Mouse (Mus musculus) embryonic facial prominence, embryonic 12.5 days (tissue): Measurements from ENCODE around the gene Dnaaf2. TPM values are rescaled to one million over a fixed set of nuclear protein-coding genes. Genes with fewer than 3 reads are reported as not detected.
"Not testable (repeated sequence)": the region's sequence is repeated elsewhere in the genome, so short reads cannot be mapped to it uniquely, and the experiment has no call there.

Experiments
- ATAC-seq: fragments of 200-750 bp; cut with Nextera tagmentation; 2 replicates; pipeline ENCODE4 v1.8.0; 2017; ENCODE audit not compliant: insufficient number of reproducible peaks, insufficient read depth, low FRiP score, low TSS enrichment
- H3K27ac ChIP-seq: fragments of 300-500 bp; sonication (generic); 2 replicates; pipeline ENCODE4 v1.5.1; 2016; ENCODE audit warnings: mild to moderate bottlenecking
- H3K27me3 ChIP-seq: fragments of 300-500 bp; sonication (generic); 2 replicates; pipeline ENCODE4 v1.6.1; 2016; ENCODE audit warnings: mild to moderate bottlenecking, moderate library complexity
- H3K36me3 ChIP-seq: fragments of 300-500 bp; sonication (generic); 2 replicates; pipeline ENCODE4 v1.6.1; 2016; ENCODE audit warnings: mild to moderate bottlenecking
- H3K4me1 ChIP-seq: fragments of 300-500 bp; sonication (generic); 2 replicates; pipeline ENCODE4 v1.6.1; 2016
- H3K4me2 ChIP-seq: fragments of 300-500 bp; sonication (generic); replicated peaks from 2 replicates; pipeline ENCODE4 v1.6.1; 2016; ENCODE audit warnings: mild to moderate bottlenecking, moderate library complexity
- H3K4me3 ChIP-seq: fragments of 300-500 bp; sonication (generic); 2 replicates; pipeline ENCODE4 v1.5.1; 2016; ENCODE audit warnings: mild to moderate bottlenecking
- H3K9ac ChIP-seq: fragments of 300-500 bp; sonication (generic); 2 replicates; pipeline ENCODE4 v1.6.1; 2016; ENCODE audit warnings: mild to moderate bottlenecking, moderate library complexity
- H3K9me3 ChIP-seq: fragments of 300-500 bp; sonication (generic); 2 replicates; pipeline ENCODE4 v1.6.1; 2016; ENCODE audit warnings: mild to moderate bottlenecking, moderate library complexity
- WGBS: fragments of 180-500 bp; shearing (Covaris S2); methylation state at CpG from one replicate; pipeline ENCODE4 v1.1.7; 2016; 5-methylcytosine and 5-hydroxymethylcytosine counted together
- polyA plus RNA-seq: library from polyadenylated mRNA; unstranded; fragments of >200 nt; fragmentation: Nextera tagmentation; extraction: Ambion mirVana; gene quantifications from 2 replicates; pipeline ENCODE4 v1.2.1, GENCODE M21; 2016

Gene Dnaaf2
- polyA plus RNA-seq, 1 experiment from 2014 or later = 15.0 TPM

DNA sequence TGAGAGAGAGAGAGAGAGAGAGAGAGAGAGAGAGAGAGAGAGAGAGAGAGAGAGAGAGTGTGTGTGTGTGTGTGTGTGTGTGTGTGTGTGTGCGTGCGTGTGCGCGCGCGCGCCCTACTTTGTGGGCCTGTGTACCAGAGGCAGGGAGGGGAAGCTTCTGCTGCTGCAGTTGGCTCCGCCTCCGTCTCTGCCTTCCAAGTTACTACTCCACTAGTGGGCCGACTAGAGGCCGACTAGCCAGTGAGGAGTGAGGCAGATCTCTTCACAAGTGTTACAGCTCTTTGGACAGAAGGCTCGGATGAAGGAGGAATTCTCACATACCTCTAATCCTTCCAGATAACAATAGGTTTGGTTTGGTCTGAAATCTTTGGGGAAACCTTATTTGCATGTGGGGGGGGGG lies 18.9 kb downstream of the Dnaaf2 start:
- Histone ChIP-seq H3K36me3 (peaks cover 30% of the 10 kb centered on the region), H3K27ac (no peak overlapping the region), H3K9me3 (no peaks in the 10 kb centered on the region), H3K9ac (no peak overlapping the region), H3K4me2 (no peak overlapping the region), H3K4me1 (no peaks in the 10 kb centered on the region), H3K27me3 (no peaks in the 10 kb centered on the region), H3K4me3 (no peak overlapping the region)
- no peak for ATAC-seq
- 59% methylated on average over 8 of the region's 12 CpGs for WGBS

DNA sequence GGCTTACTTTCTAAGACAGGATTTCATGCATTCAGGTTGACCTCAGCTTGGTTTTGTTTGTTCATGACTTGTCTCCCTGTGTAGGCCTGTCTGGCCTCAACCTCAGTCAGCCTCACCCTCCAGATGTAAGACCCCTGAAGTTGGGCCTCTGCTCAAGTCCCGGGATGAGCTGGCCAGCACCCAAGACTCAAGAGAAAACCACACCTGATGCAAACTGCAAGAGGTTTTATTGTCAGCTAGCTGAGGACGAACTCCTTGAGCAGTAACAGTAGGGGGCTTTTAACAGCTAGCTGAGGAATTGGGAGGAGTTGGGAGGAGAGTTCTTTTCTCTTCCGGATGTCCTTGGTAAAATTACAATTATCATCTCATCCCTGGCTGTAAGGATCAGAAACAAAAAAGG lies 20.7 kb downstream of the Dnaaf2 start:
- no peak overlapping the region for H3K9ac ChIP-seq
- no peak for ATAC-seq
- peaks cover 41% of the 10 kb centered on the region for H3K36me3 ChIP-seq
- H3K27ac ChIP-seq = no peak overlapping the region
- H3K4me2 ChIP-seq = no peak overlapping the region
- WGBS = 79% methylated on average over 3 of the region's 3 CpGs
- H3K9me3 ChIP-seq = no peaks in the 10 kb centered on the region
- H3K27me3 ChIP-seq = no peaks in the 10 kb centered on the region
- H3K4me1 ChIP-seq = no peaks in the 10 kb centered on the region
- no peak overlapping the region for H3K4me3 ChIP-seq

- Histone ChIP-seq H3K9me3 (no peaks in the 10 kb centered on the region), H3K27ac (no peak overlapping the region), H3K9ac (no peak overlapping the region), H3K4me1 (no peaks in the 10 kb centered on the region), H3K36me3 (peaks cover 33% of the 10 kb centered on the region), H3K4me2 (no peak overlapping the region), H3K27me3 (no peaks in the 10 kb centered on the region), H3K4me3 (no peak overlapping the region)
- no peak for ATAC-seq
- WGBS = 96% methylated on average over 3 of the region's 3 CpGs
These were observed 22.3 kb downstream of the Dnaaf2 start for GRCm38 (mm10) chr12:69175975-69176374.

DNA sequence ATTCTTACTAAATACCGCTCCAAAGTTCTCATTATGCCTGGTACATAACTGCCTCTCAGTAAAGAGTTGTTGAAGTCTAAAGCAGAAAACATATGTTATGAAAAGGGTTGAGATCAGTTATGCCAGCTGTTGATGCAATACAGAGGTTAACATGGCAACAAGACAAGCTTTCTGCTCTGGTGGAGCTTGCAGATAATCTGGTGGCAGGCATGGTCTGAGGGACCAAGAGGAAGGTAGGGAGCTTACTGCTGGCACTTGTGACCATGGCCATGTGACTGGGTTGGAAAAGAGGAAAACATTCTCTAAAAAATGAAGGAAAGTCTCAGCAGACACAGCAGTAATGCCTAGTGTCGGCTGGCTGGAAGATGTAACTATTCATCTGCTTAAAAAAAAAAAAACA lies 26.9 kb downstream of the Dnaaf2 start:
- Histone ChIP-seq H3K4me3 (no peak overlapping the region), H3K9ac (no peak overlapping the region), H3K36me3 (peaks cover 31% of the 10 kb centered on the region), H3K4me2 (no peak overlapping the region), H3K4me1 (0 out of 2 replicates have a peak, but pooled peaks cover 5% of the 10 kb centered on the region), H3K9me3 (no peaks in the 10 kb centered on the region), H3K27ac (no peak overlapping the region), H3K27me3 (no peaks in the 10 kb centered on the region)
- no peak for ATAC-seq
- WGBS = 92% methylated on average over 2 of the region's 2 CpGs

GRCm38 (mm10) chr12:69168461-69169106 lies 29.6 kb downstream of the Dnaaf2 start, which contains the start of gene Lrr1:
Gene Lrr1, plus strand, starts transcription at chr12:69168814.
- Histone ChIP-seq H3K4me1 (0 out of 2 replicates have a peak, but pooled peaks cover 5% of the 10 kb centered on the region), H3K36me3 (peaks cover 9% of the 10 kb centered on the region; the same call in 1 of the 2 replicates), H3K9ac (peak within 1 kb of the TSS; percentile 65), H3K9me3 (no peaks in the 10 kb centered on the region), H3K27me3 (no peaks in the 10 kb centered on the region), H3K27ac (peak within 1 kb of the TSS; percentile 51; the same call in 1 of the 2 replicates), H3K4me2 (peak within 1 kb of the TSS; percentile 77), H3K4me3 (peak within 1 kb of the TSS; percentile 75)
- WGBS = under 1% methylated on average over 40 of the region's 40 CpGs
- peak; percentile 85 for ATAC-seq

DNA sequence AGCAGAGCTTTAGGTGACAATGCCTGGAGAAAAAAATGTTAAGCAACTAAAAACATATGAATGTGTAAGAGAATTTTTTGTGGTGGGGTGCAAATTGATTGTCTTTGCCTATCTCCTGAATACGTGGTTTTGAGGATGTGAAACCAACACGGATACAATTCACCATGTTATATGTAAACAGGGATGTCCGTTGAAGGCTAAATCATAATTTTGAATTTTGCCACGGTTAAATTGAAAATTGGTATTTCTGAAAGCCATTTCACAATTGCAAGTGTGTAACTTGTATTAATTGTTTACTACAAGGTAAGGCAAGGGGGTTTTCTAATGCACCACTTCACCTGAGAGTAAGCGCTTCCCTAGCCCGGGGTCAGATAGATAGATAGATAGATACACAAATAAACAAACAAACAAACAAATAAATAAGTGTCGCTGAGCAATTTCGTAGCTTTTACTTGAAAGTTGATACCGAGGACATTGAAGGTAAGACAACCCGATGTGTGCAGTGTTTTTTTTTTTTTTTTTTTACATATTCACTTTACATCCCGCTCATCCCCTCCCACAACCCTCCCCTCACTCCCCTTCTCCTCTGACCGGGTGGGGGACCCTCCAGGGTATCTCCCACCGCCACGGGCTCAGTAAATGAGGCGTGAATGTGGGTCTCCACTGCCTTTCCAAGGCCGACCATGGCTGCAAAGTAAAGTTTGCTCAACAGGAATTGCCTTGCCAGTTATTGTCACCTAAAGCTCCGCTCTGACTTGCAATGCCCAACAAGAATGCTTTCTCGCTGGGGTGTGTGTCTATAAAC lies 30.4 kb downstream of the Dnaaf2 start:
- H3K4me1 ChIP-seq = 0 out of 2 replicates have a peak, but pooled peaks cover 5% of the 10 kb centered on the region
- 0 out of 2 replicates have a peak, but pooled peaks cover 3% of the 10 kb centered on the region for H3K36me3 ChIP-seq
- no peaks in the 10 kb centered on the region for H3K9me3 ChIP-seq
- peak overlapping the region; percentile 65 for H3K9ac ChIP-seq
- 9% methylated on average over 18 of the region's 18 CpGs for WGBS
- peak overlapping the region; percentile 51; the same call in 1 of the 2 replicates for H3K27ac ChIP-seq
- H3K4me3 ChIP-seq = peak overlapping the region; percentile 75
- ATAC-seq = peak; percentile 22; the same call in 1 of the 2 replicates
- H3K4me2 ChIP-seq = peak overlapping the region; percentile 77
- H3K27me3 ChIP-seq = no peaks in the 10 kb centered on the region

DNA sequence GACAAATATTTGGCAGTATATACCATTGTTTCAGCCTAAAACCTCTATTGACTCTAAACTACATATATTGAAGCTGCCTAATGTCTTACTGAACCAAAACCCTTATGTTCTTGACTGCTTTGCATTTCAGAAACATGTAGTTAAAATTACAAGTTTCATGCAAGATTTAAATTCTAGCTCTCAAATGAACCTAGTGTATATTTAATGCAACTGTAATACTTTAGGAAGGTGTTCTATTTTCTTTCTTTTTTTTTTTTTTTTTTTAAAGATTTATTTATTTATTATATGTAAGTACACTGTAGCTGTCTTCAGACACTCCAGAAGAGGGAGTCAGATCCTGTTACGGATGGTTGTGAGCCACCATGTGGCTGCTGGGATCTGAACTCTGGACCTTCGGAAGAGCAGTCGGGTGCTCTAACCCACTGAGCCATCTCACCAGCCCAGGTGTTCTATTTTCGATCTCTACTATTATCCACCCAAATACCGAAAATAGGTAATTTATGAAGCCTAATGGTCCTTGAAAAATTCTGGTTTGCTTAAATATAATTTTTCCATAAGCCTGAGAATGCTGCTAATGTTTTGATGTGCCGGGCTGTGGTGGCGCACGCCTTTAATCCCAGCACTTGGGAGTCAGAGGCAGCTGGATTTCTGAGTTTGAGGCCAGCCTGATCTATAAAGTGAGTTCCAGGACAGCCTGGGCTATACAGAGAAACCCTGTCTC lies 31.2 kb downstream of the Dnaaf2 start:
- ATAC-seq, H3K4me2 ChIP-seq, H3K9ac ChIP-seq, H3K36me3 ChIP-seq, H3K4me1 ChIP-seq, H3K27ac ChIP-seq, H3K4me3 ChIP-seq, H3K27me3 ChIP-seq, H3K9me3 ChIP-seq: not testable (repeated sequence)
- WGBS = 65% methylated on average over 8 of the region's 8 CpGs

- Histone ChIP-seq H3K4me2 (no peak overlapping the region), H3K36me3 (no peaks in the 10 kb centered on the region), H3K9ac (no peak overlapping the region), H3K27me3 (no peaks in the 10 kb centered on the region), H3K4me1 (0 out of 2 replicates have a peak, but pooled peaks cover 5% of the 10 kb centered on the region), H3K27ac (no peak overlapping the region), H3K4me3 (no peak overlapping the region), H3K9me3 (no peaks in the 10 kb centered on the region)
- 53% methylated on average over 3 of the region's 3 CpGs for WGBS
- no peak for ATAC-seq
These were observed 33.3 kb downstream of the Dnaaf2 start for GRCm38 (mm10) chr12:69164904-69165303.

GRCm38 (mm10) chr12:69163586-69163985 lies 34.6 kb downstream of the Dnaaf2 start:
- not testable (repeated sequence) for H3K9ac ChIP-seq, H3K4me2 ChIP-seq, H3K4me3 ChIP-seq, H3K9me3 ChIP-seq, H3K27ac ChIP-seq, H3K27me3 ChIP-seq, H3K4me1 ChIP-seq, H3K36me3 ChIP-seq, ATAC-seq
- 82% methylated on average over 4 of the region's 4 CpGs for WGBS

DNA sequence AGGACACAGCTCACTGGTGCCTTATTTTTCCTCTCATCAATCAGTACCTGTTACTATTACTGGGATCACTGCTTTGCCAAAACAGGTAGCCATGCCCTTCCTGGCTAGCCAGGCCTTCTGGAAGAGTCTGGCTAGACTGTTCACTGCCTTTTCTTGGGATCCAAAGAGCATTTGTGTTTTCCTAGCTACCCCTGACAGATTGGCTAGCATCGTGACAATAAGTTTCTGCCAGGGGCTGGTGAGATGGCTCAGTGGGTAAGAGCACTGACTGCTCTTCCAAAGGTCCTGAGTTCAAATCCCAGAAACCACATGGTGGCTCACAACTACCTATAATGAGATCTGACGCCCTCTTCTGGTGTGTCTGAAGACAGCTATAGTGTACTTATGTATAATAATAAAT lies 37.6 kb downstream of the Dnaaf2 start:
- H3K27ac ChIP-seq, ATAC-seq, H3K4me3 ChIP-seq, H3K4me1 ChIP-seq, H3K4me2 ChIP-seq, H3K9ac ChIP-seq, H3K9me3 ChIP-seq, H3K27me3 ChIP-seq: not testable (repeated sequence)
- H3K36me3 ChIP-seq = peaks cover 20% of the 10 kb centered on the region
- 81% methylated on average over 2 of the region's 2 CpGs for WGBS

- no peak for ATAC-seq
- H3K9ac ChIP-seq = no peak overlapping the region
- no peaks in the 10 kb centered on the region for H3K27me3 ChIP-seq
- peaks cover 4% of the 10 kb centered on the region for H3K4me1 ChIP-seq
- H3K4me3 ChIP-seq = no peak overlapping the region
- no peaks in the 10 kb centered on the region for H3K9me3 ChIP-seq
- H3K27ac ChIP-seq = no peak overlapping the region
- 5% methylated on average over 9 of the region's 9 CpGs for WGBS
- H3K4me2 ChIP-seq = no peak overlapping the region
- peaks cover 20% of the 10 kb centered on the region for H3K36me3 ChIP-seq
These were observed 38.7 kb downstream of the Dnaaf2 start for GRCm38 (mm10) chr12:69159578-69159940.
